Mouse (Mus musculus) cerebellum, adult 9-11 months (tissue): ENCODE measurements around the gene Slc34a2.

ENCODE experiments used
- DNase-seq: peaks from one replicate; pipeline ENCODE4 v3.0.0; 2022

The Slc34a2 gene

DNA sequence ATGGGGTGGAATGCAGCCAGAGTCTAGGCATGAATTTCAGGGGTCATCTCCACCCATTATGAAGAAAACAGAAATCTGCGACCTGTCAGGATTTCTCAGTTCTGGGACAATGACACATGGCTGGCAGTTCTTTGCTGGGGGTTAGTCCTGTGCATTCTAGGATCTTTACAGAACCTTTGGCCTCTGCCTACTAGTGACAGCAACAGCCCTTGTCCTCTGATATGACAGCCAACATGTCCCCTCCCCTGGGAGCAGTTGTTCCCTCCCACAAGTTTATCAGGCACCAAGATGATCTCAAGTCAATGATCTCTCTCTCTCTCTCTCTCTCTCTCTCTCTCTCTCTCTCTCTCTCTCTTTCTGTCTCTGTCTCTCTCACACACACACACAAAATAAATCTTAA lies 6.5 kb upstream of the Slc34a2 start:
- no peak for DNase-seq

DNA sequence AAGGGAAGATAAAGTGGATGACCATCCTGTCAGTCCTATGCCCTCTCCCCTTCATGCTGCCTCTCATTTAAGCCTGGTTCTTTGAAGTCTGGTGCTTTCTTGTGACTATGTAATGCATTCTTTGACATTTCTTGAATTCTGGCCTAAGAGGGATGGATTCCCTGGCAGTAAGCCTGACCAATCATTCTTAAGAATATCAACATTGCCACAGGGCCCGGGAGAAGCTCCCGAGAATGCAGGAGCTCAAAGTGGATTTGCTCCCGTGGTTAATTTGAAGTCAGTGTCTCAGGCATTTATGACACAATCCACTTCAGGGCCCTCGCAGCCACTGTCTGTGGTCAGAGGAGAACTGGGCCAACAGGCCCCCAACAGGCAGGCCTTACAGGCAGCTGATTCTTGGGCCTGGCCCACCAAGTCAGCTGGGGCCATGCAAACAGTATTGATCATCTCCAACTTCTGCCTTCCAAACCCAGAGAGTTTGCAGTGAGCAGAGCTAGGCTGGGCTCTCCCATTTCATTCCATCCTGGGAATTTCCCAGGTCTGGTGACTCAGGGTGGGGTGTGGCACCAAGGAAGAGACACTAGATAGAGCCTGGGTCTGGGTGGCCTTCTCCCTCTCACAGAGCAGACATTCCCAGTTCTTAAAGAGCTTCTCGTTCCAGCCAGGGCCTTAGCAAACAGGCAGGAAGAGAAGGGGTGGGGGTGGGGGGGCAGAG lies 4.3 kb downstream of the Slc34a2 start:
- no peak for DNase-seq

DNA sequence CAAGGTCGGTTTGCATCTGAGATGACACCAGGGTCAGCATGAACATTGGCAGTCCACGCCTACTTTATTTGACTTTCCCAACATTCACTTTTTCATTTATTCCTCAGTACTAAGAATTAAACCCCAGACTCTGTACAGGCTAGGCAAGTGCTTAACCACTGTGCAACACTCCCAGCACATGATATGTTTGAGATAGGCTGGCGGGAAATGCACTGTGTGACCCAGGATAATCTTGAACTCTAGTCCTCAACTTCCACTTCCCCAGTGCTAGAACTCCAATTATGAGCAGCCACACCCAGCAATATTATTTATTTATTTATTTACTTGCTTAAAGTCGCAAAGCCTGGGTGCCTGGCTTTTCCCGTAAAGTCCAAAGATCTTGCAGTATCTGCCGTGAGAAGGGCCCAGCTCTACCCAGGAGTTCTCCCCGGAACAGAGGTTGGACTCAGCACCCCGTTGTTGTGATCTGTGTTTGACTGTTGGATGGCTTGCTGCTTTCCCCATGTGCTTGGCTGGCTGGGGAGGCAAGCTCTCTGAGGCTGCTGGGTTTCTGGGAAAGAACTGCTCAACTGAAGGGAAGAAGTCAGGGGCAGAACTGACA lies 5.0 kb downstream of the Slc34a2 start:
- no peak for DNase-seq

DNA sequence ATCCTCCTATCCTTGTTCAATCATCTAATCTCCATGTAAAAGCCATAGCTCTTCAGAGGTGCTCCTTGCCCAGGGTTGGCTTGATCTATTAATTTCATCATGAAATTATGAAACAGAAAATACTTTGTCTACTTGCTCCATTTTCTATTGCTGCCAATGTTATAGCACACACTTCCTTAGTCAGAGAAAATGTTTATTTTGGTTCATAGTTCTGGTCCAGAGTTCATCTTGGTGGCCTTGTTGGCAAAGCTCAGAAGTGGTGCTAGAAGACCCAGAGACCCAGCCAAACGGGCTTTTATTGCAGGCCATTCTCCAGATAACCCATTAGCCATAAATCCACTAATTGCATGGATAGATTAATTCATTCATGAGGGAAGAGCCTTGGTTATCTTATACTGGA lies 5.8 kb downstream of the Slc34a2 start:
- DNase-seq, result no peak

DNA sequence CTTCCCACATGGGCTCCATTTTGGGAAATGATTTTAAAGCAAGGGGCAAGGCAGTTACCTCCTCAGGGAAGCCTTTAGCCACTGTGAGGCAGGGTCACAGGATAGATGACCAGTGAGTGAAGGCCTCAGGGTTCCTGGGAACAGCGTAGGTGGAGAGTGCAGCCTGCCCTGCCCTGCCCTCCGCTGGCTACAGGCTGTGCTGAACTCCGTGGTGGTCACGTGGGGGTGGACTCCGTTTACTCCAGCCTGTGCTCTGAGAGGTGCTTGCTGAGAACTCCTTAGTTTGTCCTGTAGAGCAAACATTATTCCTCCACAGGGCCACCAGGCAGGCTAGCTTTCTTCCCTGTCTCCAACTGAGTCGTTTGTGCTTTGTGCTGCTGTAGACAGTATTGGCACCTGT lies 10.1 kb downstream of the Slc34a2 start:
- no peak for DNase-seq

DNA sequence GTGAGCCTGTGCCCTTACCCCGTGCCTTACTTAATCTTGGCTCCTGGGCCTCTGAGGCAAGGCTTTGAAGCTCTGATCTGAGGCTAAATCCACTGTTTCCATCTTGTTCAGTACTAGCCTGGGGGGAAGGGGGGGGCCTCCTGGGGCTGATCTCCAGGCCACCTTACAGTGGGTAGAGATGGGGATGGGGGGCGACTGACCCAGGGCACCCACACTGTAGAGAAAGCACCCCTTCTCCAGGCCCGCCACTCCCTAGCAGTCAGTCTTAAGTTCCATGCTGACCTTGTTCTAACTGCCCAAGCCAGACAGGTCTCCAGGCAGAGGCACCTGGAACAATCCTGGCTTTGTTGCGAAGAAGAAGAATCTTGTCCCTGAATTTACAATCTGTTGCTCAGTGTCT lies 10.7 kb downstream of the Slc34a2 start:
- DNase-seq, result no peak

DNA sequence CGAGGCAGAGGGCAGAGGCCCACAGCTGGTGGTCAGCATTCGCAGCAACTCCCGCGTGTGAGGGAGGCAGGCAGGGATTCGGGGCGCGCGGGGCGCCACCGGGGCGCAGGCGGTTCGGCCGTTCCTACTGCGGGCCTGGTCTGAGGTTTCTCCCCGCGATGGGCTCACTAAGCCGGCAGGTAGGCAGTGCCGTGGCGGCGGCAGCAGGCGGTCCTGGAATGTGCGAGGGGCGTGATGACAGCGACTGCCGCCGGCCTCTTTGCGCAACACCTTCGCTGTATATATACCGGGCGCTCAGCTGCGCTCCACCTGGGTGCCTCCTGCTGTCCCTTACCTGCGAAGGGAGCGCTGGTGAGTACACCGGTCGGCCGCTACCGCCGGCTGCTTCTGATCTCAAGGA lies 11.2 kb downstream of the Slc34a2 start:
- no peak for DNase-seq

DNA sequence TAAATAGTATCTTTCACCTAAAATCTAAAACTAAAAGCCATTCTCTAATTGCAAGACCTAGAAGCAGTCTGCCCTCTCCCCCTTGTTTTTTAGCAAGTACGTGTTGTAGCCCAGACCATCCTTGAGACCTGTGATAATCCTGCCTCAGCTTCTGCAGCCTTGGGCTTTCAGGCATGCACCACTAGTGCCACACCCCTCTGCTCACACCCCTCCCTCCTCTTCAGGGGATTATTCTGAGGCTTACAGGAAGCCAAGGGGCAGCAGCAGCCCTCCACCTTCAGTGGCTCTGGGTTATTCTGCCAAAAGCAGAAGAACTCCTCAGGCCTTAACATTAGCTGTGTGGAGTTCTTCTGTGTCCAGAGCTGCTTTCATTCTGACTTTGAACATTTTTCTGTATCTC lies 13.1 kb downstream of the Slc34a2 start:
- no peak for DNase-seq

DNA sequence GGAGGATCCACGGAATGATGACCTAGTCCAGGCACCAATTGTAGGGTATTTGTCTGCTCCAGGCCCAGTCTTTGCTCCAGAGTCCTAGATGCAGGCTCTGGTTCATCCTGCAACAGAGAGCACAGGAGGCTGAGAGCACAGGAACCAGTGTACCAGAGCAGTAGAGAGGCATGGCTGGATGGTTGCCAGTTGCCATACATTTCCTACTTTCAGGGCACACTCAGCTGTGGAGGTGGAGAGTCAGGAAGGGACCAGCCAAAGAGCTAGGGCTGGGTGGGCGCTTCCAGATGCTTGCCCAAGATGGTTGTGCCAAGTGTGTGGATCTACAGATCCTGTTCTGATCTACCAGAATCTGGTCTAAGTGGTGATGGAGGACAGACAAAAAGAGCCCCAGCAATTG lies 15.4 kb downstream of the Slc34a2 start:
- DNase-seq, result no peak

DNA sequence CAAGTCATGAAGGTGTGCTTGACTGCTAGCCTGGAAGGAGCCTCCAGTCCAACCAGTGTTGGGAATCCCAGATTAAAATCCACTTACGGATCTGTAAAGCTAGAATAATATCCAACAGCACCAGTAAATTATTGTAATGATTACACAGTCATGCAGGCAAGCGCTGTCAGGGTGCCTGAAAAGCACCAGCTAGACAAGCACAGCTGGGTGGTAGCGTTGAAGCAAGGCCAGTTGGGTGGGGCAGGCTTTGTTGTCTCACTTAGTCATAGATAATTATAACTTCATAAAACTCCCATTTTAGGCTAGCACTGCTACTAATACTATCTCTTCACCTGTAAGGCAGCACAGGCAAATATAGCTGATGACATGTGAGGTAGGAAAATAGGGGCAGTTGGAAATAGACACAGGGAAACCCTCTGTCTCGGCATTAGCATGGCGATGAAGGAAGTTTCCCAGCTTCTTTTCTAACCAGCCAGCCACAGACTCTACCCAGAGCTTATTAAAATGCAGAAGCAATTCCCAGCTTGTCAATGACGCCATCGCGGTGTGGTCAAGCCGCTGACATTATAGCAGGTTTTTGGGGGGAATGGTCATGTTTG lies 23.8 kb downstream of the Slc34a2 start:
- DNase-seq, result no peak

DNA sequence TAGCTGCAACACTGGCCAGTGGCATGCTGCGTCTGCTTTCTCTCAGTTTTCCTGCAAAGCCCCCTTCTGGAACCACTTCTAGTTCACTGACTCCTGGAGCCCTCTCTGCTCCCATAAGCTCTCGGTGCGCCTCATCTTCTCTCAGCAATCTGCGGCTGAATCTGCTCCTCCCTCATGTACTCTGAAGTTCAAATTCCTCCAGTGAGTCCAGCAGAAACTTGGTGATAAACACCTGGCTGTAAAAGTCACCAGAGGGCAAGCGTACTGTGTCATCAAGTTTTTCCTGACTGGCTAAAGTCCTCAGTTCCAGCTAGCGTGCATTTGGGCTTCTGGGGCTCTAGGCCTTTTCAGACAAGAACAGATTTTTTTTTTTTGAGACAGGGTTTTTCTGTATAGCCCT lies 36.7 kb downstream of the Slc34a2 start:
- DNase-seq, result no peak

DNA sequence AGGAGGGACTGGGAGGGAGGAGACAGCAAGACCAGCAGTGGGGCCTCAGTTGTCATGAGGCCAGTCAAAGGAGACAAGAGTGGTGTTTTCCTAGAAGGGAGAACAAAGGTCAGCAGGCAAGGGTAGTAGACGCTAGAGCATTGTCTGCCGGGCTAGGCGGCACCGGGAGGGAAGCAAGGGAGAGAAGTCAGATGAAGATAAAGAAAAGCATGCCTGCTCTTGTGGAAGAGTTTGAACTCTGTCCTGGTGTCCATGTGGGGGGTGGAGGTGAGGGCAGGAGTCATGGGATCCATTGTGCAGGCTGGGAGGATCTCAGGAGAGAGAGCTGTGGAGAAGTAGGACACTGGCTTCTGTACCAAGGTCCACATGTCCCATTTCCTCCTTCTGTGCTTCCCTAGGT lies 40.6 kb downstream of the Slc34a2 start:
- DNase-seq, result no peak

DNA sequence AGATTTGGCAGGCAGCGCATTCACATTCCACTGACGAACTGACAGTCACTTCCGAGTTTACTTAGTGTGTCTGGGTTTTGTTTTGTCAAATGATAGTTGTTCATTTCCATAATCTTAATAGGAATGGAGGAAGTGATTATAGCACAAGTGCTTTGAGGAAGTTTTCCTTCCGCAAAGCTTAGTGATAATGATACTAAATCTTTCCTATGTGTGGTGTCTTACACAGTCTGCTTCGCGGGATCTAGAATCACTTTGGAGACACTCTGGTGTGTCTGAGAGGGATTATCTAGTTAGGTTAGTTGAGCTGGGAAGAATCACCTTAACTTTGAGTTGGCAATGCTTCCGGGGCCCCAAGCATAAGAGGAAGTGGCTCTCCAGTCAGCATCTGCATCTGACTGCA lies 49.6 kb downstream of the Slc34a2 start:
- DNase-seq, result no peak

DNA sequence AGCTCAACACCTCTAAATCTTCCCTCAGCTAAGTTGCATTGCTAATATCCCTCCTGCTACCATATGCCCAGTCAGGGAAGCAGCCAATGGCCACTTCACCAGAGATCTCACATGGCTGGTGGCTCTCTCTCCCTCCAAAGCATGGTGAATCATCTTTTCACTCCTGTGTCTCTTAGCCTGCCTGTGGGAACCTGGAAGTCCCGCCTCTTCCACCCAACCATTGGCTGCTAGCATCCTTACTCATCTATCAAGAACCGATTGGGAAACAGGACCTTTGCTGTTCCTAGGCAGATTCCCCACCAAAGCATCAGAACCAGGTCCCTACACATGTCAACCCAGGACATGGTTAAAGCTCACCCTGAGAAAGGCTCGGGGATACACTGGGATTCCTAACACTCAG lies 53.5 kb downstream of the Slc34a2 start:
- no peak for DNase-seq

DNA sequence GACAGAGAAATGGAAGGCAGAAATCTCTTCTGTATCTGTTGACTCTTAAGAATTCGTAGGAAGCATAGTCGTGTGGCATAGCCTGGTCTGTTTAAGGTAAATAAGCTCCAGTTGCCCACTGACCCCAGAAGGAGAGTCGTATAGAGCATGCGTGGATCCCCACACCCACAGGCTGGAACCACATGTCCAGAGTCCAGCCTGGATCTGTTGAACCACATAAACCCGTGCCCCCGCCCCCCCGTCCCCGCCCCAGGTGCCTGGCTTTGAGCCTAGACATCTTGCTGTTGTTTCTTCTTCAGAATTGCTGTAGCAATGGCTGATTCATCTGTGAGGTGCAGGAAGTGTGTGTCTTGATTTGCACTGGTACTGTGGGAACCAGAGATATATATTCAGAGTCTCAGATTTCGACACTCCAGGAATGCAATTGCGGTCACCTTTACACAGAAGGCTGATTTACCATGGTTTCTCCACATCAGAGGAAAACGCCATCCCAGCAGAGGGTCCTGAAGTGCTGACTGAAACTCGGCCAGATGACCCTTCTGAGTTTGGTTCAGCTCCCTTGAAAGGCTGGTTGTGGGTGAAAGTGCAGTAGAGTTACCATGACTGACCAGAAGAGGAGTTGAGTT lies 64.1 kb downstream of the Slc34a2 start:
- DNase-seq, result no peak

DNA sequence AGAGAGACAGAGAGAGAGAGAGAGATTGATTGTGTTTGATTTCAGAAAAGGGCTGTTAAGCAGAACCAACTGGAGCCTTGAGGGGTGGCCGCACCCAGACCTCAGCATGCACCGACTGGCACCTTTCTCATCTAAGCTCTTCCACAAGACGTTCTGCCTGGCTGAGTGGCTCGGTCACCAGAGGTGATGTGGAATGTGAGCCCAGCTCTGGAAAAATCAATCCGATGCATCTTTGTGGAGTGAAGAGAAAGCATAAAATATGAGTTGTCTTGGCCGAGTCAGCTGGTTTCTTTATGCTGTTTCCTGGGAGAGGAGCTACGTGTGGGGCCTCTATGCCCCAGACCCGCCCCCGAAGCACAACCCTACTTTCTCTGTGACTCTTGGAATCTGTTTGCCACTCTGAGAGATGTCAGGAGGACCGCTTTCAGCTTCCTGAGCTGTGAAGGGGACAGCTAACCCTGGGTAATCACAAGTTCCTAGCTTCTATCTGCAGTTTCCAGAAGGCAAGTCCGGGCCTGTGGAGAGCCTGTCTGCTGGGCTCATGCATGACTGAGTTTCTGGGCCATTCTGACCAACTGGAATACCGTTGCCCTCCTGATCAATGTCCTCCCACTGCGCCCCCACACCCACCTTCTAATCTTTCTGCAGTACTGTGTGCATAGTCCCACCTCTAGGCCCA lies 66.4 kb downstream of the Slc34a2 start:
- no peak for DNase-seq

DNA sequence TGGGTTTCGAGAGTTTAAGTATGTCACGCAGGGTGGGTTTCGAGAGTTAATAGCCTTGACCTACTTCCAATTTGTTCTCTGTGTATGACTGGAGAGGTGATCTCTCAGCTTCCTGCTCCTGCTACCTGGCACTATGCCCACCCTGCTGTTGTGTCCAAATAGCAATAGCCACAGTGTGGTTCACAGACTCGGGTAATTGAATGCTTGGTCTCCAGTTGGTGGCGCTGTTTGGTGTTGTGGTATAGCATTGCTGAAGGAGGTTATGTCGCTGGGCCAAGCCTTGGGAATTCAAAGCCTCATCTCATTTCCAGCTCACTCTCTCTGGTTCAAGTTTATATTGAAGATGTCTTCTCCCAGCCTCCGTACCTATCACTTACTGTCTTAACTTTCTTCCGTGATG lies 67.8 kb downstream of the Slc34a2 start:
- DNase-seq, result peak; percentile 86

DNA sequence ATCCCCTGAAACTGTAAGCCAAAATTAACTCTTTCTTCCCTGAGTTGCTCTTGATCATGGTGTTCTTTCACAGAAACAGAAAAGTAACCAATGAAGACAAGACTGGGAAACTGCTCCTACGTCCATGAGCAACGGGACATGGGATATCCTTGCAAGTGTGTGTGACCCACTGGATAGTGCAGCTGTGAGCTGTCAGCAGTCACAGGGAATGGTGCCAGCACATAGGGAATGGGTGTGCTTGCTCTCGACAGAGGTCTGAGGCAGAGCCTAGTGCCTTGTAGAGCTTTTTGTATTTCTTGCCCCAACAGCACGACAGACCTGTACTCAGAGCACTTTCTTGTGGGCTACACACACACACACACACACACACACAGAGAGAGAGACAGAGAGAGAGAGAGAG lies 68.2 kb downstream of the Slc34a2 start:
- DNase-seq, result no peak

DNA sequence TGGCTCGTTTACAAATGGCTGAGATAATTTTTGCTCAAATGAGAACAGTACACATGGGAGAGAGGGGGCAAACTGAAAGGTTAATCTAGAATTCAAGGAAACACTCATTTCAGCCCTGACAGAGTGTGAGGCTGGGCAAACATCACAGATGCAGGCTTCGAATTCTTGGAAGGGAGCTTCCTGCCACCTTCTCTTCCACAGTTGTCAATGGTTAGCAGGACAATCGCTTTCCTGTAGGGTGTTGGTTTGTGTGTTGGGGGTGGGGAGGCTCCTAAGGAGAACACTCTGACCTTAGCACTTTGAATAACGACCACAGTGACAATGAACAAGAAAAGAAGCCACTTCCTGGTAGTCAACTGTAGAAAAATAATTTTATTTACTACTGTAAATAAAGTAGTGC lies 68.8 kb downstream of the Slc34a2 start:
- DNase-seq, result no peak

DNA sequence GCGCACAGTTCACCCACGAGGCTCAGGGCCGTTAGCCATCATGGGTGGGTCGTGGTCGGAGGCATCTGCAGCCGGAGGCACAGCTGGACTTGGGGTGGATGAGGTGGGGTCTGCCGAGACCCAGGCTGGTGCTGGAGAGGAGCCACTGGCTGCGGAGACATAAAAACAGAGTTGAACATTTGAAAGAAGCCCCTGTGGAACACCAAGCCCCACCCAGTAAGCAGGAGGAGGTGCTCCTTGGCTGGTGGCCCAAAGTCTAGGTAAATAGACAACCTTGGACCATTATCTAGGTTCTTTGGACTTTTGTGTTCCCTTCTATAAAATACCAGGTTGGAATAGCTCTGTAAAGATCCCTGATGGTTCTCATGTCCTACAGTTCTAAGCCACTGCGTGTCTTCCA lies 70.1 kb downstream of the Slc34a2 start:
- no peak for DNase-seq

DNA sequence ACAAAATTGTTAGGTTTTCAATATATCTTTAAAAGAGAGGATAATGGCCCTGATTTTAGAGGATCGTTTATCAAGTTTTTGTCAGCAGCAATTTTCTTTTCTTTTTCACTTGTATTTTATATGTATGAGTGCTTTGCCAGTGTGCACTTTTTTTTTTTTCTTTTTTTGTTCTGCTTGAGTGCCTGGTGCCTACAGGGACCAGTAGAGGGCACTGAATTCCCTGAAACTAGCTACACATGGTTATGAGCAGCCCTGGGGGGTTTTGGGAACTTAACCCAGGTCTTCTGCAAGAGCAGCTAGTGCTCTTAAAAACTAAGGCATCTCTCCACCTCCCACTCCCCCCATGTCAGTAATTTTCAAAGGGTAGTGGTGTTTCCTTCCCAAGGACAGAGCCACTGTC lies 70.8 kb downstream of the Slc34a2 start:
- DNase-seq, result no peak

DNA sequence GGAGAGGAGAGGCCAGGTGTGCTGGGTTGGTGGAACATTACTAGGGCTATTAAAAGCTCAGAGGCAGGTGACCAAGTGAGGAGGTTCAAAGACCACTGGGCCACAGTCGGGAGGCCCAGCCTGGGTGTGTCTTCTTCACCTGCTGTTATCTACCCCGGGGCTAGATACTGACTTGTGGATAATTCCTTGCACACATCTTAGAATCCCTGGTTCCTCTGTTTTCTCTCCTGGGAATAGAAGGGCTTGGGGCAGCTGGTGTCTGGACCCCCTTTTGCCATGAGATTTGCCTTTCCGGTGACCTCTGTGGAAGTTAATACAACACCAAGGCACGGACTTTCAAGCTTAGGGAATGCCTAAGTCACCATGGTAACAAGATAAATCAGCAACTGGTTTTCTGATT lies 72.3 kb downstream of the Slc34a2 start:
- DNase-seq, result no peak

DNA sequence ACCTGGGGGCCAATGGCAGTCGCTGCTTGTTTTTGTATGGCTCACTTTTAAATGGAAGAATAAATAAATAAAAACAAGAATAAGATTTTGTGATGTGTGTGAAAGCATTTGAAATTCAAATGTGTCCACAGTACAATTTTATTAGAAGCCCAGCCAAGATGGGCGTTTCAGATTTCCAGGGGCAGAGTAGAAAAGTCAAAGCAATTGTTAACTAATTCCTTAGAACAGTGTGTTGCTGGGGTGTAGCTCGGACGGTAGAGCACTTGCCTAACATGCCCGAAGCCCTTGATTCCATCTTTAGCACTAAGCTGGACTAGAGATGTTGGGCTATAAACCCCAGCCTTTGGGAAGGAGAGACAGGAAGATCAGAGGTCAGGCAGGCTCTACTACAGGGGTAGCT lies 73.2 kb downstream of the Slc34a2 start:
- no peak for DNase-seq

DNA sequence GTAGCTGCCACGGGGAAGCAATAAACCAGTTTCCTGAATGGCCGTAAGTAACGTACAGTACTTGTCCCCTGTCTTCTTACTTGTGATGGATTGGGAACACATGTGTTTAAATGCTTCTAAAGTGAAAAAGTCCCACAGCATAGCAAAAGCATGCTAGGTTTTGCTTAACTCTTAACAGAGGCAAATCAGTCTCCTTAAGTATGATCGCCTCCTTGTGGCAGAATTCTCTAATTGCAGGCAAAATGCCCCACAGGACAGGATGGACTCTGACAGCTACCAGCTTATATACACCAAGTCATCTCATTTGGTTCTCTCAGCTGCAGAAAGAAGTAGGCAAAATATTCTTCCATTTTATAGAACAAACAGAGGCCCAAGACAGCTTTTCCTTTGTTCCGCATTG lies 75.1 kb downstream of the Slc34a2 start:
- no peak for DNase-seq
